9 mouse cellular contexts compared by ENCODE assay signal in the genomic region with DNA sequence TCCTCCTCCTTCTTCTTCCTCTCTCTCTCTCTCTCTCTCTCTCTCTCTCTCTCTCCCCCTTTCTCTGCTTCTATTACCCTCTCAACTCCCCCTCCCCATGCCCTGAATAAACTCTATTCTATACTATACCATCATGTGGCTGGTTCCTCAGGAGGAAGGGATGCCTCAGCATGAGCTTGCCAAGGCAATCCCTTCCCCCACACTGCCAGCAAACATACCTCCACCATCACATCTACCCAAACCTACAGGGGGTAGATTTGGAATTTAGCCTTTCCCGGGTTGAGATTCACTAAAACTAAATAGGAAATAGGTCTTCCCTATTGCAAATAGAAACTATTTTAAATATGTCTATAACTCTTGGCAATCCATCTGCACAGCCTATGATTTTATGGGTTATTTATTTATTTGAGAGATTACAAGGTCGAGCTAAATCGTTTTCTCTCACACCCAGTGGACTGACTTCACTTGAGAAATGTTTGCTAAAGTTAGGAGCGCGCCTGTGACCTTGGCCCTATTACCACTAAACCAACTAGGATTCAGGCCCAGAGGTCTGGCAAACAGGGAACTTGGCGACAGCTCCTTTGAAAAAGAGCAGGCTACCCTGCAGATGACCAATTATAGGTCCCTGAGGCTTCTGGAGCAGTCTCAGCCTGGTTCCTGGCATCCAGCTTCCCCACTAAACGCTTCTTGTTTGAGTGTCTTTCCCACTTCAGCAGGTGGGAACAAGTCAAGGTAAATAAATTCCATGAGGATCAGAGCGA. TPM values are rescaled to one million over a fixed set of nuclear protein-coding genes. Genes with fewer than 3 reads are reported as not detected.
DNase-seq lines count a peak whose midpoint lies in the region.
"Had no signal": no experiment of that assay in that cellular context is flagged by ENCODE, and none has a peak within 500 bp of the region (broad histone marks: within the 10 kb centered on the region; RNA-seq: fewer than 3 reads in every experiment).

No protein-coding gene starts in this region.

- no peaks in the 10 kb centered on the region for H3K27me3 ChIP-seq in hindbrain, embryonic 10.5 days (ENCODE audit: insufficient read depth, poor library complexity, severe bottlenecking)
- H3K27me3 ChIP-seq: lung, embryonic 15.5 days had no signal

- no peak overlapping the region for H3K4me3 ChIP-seq in hindbrain, embryonic 10.5 days
- H3K4me3 ChIP-seq: lung, embryonic 15.5 days had no signal

- 46% methylated on average over 8 of the region's 8 CpGs for WGBS in hindbrain, embryonic 10.5 days

- H3K9me3 ChIP-seq in hindbrain, embryonic 10.5 days = no peaks in the 10 kb centered on the region
- H3K9me3 ChIP-seq: lung, embryonic 15.5 days had no signal

- peak; percentile 26 for DNase-seq in thymus, postnatal 14 days
- no peak for DNase-seq in thymus, postnatal 36 days
- DNase-seq in gastrocnemius, postnatal 25 days = peak; percentile 56
- DNase-seq in kidney, postnatal 14 days = peak; percentile 51
- peak; percentile 73 for DNase-seq in yolk sac, embryonic 10.5 days (ENCODE audit: low spot score)
- no peak for DNase-seq in spleen, adult 18-20 months
- no peak for DNase-seq in urinary bladder, postnatal 10 days (ENCODE audit: low spot score)
- DNase-seq in hindbrain, embryonic 10.5 days (ENCODE audit: low spot score) = no peak

- no peaks in the 10 kb centered on the region for H3K36me3 ChIP-seq in hindbrain, embryonic 10.5 days
- H3K36me3 ChIP-seq: lung, embryonic 15.5 days had no signal

- H3K27ac ChIP-seq in hindbrain, embryonic 10.5 days = no peak overlapping the region

- peaks cover 33% of the 10 kb centered on the region for H3K4me1 ChIP-seq in hindbrain, embryonic 10.5 days (replicated peaks)

RNA-seq across cellular contexts. Expression of a gene that starts 17.1 kb away (rescaled TPM):
- total RNA-seq in gastrocnemius, postnatal 25 days (2021) = 10 to 100 TPM; 72.6 to 78.7 TPM
- 8.0 and 12.4 TPM in 2 replicates for polyA plus RNA-seq in hindbrain, embryonic 10.5 days (2016; fragmentation: Nextera tagmentation; extraction: Ambion mirVana)

Comparison
In these comparisons a context has a peak if more than half of its experiments do, and no peak if none do; other contexts are left out.
1. DNase-seq: peak in thymus, postnatal 14 days (single experiment), gastrocnemius, postnatal 25 days (single experiment), kidney, postnatal 14 days (single experiment) and yolk sac, embryonic 10.5 days (single experiment); none in thymus, postnatal 36 days (0 of 2), spleen, adult 18-20 months (0 of 2), urinary bladder, postnatal 10 days (single experiment) and hindbrain, embryonic 10.5 days (single experiment).